Mouse (Mus musculus): Measurements from ENCODE around the gene Pou2f1. TPM values are rescaled to one million over a fixed set of nuclear protein-coding genes. Genes with fewer than 3 reads are reported as not detected.

Pou2f1 gene
- polyA plus RNA-seq, 1 experiment = 39.7 TPM

DNA sequence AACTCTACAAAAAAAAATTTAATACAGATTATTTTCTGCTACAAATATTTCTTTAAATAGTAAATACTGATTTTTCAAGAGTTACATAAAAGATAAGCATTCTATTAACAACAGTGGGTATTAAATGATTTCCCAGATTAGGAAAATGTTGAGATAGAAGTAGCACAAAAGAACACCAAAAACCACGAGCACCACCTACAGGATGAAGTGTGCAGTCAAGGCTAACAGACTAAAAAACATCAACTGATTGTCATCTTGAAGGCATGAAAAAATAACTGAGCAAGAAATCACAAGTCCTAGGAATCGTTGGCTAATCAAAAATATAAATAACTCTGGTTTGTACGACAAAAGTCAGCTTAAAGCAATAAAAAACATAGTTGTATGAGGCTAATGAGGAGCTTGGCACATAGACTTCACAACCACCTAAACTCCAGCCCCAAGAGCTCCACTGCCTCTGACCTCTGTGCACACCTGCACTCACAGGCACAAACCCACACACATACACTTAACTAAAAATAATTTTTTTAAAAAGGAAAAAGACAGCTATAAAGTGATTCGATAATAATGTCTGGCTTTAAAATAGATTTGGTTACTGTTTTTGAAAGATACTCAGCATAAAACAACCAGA is 35.3 kb downstream of the Pou2f1 start:
- peak; percentile 63 for DNase-seq
- WGBS = 23% methylated on average over 4 of the region's 4 CpGs
- no peak overlapping the region for H3K4me3 ChIP-seq (ENCODE audit: control insufficient read depth, insufficient read depth, low read length)
- H3K36me3 ChIP-seq (ENCODE audit: control insufficient read depth, insufficient read depth, low read length) = no peaks in the 10 kb centered on the region
- H3K27me3 ChIP-seq (ENCODE audit: control insufficient read depth, insufficient read depth, low read length) = no peaks in the 10 kb centered on the region
- TF ChIP-seq CTCF (IDR thresholded peaks at IDR 0.05; ENCODE audit: borderline replicate concordance, control insufficient read depth, extremely low read depth, insufficient read depth, low read length, poor library complexity) (no peak), POLR2A (IDR thresholded peaks at IDR 0.05; ENCODE audit: control insufficient read depth, extremely low read depth, insufficient read depth, low read length, poor library complexity) (no peak)
- H3K4me1 ChIP-seq (replicated peaks; ENCODE audit: control insufficient read depth, insufficient read depth, low read length) = no peaks in the 10 kb centered on the region
- no peak overlapping the region for H3K27ac ChIP-seq (ENCODE audit: control insufficient read depth, insufficient read depth, low read length)

DNA sequence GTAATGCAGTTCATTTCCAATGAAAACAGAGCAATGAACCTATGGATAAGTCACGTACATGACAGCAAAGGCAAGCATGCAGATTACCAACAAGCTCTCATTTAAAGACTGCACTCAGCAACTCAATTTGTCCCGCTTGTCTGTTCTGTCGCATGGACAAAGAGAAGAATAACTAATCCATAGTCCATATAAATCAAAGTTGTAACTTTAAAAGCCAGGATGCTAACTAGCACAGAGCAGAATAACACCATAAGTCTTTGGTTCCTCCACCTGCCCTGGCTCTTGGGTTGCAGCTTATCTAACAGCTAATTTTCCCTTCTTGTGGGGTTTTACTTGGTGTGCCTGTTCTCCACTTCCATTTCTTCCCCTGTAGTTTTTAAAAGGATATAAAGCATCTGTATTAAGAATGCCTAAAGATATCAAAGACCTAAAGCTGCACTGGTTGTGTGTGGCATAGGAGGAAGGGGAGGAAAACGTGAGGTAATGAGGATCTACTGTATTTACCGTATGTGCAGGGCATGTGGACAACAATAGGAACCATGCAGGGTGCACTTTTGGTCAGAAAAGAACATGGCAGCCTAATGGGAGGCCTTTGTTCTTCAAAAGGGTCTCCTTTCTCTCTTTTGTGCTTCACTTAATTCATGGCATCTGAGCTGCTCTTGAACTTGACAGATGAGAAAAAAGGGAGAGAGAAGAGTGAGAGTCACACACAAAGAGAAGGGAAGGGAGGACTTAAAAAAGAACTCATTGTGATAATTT is 36.1 kb downstream of the Pou2f1 start:
- Histone ChIP-seq H3K4me1 (replicated peaks; ENCODE audit: control insufficient read depth, insufficient read depth, low read length) (no peaks in the 10 kb centered on the region), H3K27ac (ENCODE audit: control insufficient read depth, insufficient read depth, low read length) (no peak overlapping the region), H3K27me3 (ENCODE audit: control insufficient read depth, insufficient read depth, low read length) (no peaks in the 10 kb centered on the region), H3K4me3 (ENCODE audit: control insufficient read depth, insufficient read depth, low read length) (no peak overlapping the region), H3K36me3 (ENCODE audit: control insufficient read depth, insufficient read depth, low read length) (no peaks in the 10 kb centered on the region)
- no peak for DNase-seq
- WGBS = 97% methylated on average over 5 of the region's 5 CpGs
- TF ChIP-seq CTCF (IDR thresholded peaks at IDR 0.05; ENCODE audit: borderline replicate concordance, control insufficient read depth, extremely low read depth, insufficient read depth, low read length, poor library complexity) (no peak), POLR2A (IDR thresholded peaks at IDR 0.05; ENCODE audit: control insufficient read depth, extremely low read depth, insufficient read depth, low read length, poor library complexity) (no peak)

DNA sequence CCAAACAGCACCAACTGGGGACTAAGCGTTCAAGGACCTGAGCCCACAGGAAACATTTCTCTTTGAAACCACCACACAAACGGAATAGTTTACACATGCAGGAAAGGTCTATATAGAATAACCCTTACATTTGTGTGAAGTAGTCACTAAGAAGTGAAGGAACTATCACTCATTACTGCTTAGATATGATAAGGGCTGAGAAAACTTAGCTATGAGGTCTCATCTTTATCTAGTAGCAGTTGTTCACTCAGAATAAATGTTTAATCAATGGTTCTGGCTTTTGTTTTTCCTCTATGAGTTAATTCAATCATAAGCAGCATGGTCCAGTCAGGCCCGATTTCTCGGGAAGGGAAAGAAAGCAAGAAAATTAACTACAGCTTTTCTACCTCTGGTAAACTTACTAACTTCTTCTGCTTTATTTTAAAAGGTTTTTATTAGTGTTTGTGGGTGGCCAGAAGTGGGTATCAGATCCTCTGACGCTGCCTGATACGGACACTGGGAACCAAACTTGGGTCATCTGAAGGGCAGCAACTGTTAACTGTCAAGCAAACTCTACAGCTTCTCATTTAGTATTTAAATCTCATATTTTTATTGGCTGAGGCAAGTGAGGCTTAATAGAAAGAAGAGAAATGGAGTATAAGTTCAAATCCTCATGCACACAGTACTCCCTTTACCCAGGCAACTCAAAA is 40.7 kb downstream of the Pou2f1 start:
- 83% methylated on average over 6 of the region's 6 CpGs for WGBS
- no peak for TF ChIP-seq CTCF (IDR thresholded peaks at IDR 0.05; ENCODE audit: borderline replicate concordance, control insufficient read depth, extremely low read depth, insufficient read depth, low read length, poor library complexity)
- no peak for TF ChIP-seq POLR2A (IDR thresholded peaks at IDR 0.05; ENCODE audit: control insufficient read depth, extremely low read depth, insufficient read depth, low read length, poor library complexity)
- no peaks in the 10 kb centered on the region for H3K36me3 ChIP-seq (ENCODE audit: control insufficient read depth, insufficient read depth, low read length)
- no peaks in the 10 kb centered on the region for H3K4me1 ChIP-seq (replicated peaks; ENCODE audit: control insufficient read depth, insufficient read depth, low read length)
- no peaks in the 10 kb centered on the region for H3K27me3 ChIP-seq (ENCODE audit: control insufficient read depth, insufficient read depth, low read length)
- H3K4me3 ChIP-seq (ENCODE audit: control insufficient read depth, insufficient read depth, low read length) = no peak overlapping the region
- no peak for DNase-seq
- no peak overlapping the region for H3K27ac ChIP-seq (ENCODE audit: control insufficient read depth, insufficient read depth, low read length)

DNA sequence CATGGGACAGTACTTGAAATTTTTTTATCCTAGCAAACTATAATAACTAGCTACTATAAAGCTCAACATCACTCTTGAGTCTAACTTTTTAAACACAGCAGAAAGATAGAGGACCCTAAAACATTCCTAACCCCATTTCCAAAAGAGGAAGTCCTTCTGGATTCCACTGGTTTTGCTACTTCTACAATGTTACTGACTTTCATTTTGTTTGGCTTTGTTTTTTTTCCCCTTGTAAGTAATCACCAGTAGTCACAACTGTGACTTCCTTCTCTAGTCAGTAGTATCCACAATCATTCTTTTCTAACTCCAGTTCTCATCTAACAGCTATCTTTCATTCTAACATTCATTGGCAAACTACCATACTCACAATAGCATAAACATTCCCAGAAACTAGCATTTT is 44.3 kb downstream of the Pou2f1 start:
- no peak for TF ChIP-seq POLR2A (IDR thresholded peaks at IDR 0.05; ENCODE audit: control insufficient read depth, extremely low read depth, insufficient read depth, low read length, poor library complexity)
- no peak overlapping the region for H3K27ac ChIP-seq (ENCODE audit: control insufficient read depth, insufficient read depth, low read length)
- H3K4me3 ChIP-seq (ENCODE audit: control insufficient read depth, insufficient read depth, low read length) = no peak overlapping the region
- H3K4me1 ChIP-seq (replicated peaks; ENCODE audit: control insufficient read depth, insufficient read depth, low read length) = no peaks in the 10 kb centered on the region
- no peak for DNase-seq
- H3K27me3 ChIP-seq (ENCODE audit: control insufficient read depth, insufficient read depth, low read length) = no peaks in the 10 kb centered on the region
- H3K36me3 ChIP-seq (ENCODE audit: control insufficient read depth, insufficient read depth, low read length) = no peaks in the 10 kb centered on the region

DNA sequence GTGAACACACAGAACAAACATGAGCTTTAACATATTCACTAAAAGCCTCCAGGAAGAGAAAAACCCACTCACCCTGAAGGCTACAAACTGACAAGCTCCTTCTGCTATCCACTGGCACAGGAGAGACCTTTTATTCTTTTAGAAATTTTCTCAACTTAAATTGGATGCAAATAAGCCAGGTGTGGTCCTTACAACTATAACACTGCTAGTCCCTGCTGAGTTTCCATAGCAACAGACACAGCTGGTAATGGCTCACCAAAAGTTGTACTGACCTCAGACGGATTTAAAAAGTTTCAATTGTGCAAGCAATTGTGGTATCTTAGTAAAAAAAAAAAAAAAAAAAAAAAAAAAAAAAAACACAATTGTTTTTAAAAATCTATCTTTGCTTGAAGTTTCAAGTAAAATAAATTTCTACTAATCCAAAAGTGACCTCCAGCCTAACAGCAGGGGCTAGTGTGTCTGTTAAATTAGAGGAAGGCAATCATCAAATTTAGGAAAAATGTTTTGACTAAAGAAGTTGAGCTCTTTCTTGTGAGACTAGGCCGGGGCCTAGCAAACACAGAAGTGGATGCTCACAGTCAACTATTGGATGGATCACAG is 54.2 kb downstream of the Pou2f1 start:
- WGBS = 83% methylated on average over 2 of the region's 2 CpGs
- H3K36me3 ChIP-seq (ENCODE audit: control insufficient read depth, insufficient read depth, low read length) = no peaks in the 10 kb centered on the region
- TF ChIP-seq POLR2A (IDR thresholded peaks at IDR 0.05; ENCODE audit: control insufficient read depth, extremely low read depth, insufficient read depth, low read length, poor library complexity) (no peak), CTCF (IDR thresholded peaks at IDR 0.05; ENCODE audit: borderline replicate concordance, control insufficient read depth, extremely low read depth, insufficient read depth, low read length, poor library complexity) (no peak)
- H3K27ac ChIP-seq (ENCODE audit: control insufficient read depth, insufficient read depth, low read length) = no peak overlapping the region
- no peaks in the 10 kb centered on the region for H3K27me3 ChIP-seq (ENCODE audit: control insufficient read depth, insufficient read depth, low read length)
- H3K4me3 ChIP-seq (ENCODE audit: control insufficient read depth, insufficient read depth, low read length) = no peak overlapping the region
- DNase-seq = no peak
- H3K4me1 ChIP-seq (replicated peaks; ENCODE audit: control insufficient read depth, insufficient read depth, low read length) = no peaks in the 10 kb centered on the region

DNA sequence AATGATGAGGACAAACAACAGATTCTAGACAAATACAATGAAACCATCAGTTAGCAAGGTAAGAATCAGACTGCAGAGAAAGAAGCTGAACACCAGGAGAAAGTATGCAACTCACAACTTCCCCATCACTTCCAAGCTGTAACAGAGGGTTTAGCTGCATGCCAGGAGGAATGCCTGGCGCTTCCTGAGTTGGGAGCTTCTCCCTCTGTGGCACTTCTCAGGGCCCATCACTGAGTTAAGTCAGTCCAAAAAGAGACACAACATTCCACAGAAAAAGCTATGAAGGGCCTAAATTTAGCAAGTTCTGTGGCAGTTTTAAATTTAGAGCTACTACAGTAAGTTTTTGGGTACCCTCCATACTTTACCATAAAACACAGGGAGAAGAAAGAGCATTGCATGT is 59.2 kb downstream of the Pou2f1 start:
- Histone ChIP-seq H3K27me3 (ENCODE audit: control insufficient read depth, insufficient read depth, low read length) (no peaks in the 10 kb centered on the region), H3K27ac (ENCODE audit: control insufficient read depth, insufficient read depth, low read length) (no peak overlapping the region), H3K36me3 (ENCODE audit: control insufficient read depth, insufficient read depth, low read length) (no peaks in the 10 kb centered on the region), H3K4me3 (ENCODE audit: control insufficient read depth, insufficient read depth, low read length) (no peak overlapping the region), H3K4me1 (replicated peaks; ENCODE audit: control insufficient read depth, insufficient read depth, low read length) (no peaks in the 10 kb centered on the region)
- TF ChIP-seq POLR2A (IDR thresholded peaks at IDR 0.05; ENCODE audit: control insufficient read depth, extremely low read depth, insufficient read depth, low read length, poor library complexity) (no peak), CTCF (IDR thresholded peaks at IDR 0.05; ENCODE audit: borderline replicate concordance, control insufficient read depth, extremely low read depth, insufficient read depth, low read length, poor library complexity) (no peak)
- 97% methylated on average over 1 of the region's 1 CpGs for WGBS
- DNase-seq = no peak

Measured in thymus, adult 2 months (tissue).